Mouse (Mus musculus) megakaryocyte, embryonic 14.5 days (primary cell): ENCODE results near the gene Ubash3a.

Source experiments
- FLI1 ChIP-seq: IDR thresholded peaks from 2 replicates; pipeline ENCODE4 v1.6.1; 2012; ENCODE audit warnings: low read length, inconsistent platforms, mixed read lengths
- GATA1 ChIP-seq: IDR thresholded peaks from 3 replicates; pipeline ENCODE4 v1.6.1; 2012; ENCODE audit warnings: mixed read lengths, low read length, inconsistent platforms, borderline replicate concordance

DNA sequence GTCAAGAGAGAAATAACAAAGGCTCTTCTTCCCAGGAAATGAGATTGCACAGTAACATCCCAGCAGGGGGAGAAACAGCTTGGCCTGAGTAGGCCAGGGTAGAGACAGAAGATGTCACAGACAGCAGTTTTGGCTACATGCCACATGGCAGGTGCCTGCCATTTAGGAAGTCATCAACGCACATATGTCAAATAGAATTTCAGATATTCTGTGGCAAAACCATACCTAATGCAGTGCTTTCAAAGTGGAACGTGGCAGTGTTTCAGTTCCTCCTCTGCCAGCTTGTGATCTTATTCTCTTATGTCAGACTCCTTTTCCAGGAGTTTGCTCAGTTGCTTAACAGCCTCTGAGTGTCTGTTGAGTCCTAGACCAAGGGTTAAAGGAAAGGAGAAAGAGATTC lies 78.2 kb downstream of the Ubash3a start:
- TF ChIP-seq GATA1 (no peak), FLI1 (no peak)
